Comparison of ENCODE assay signal across 22 mouse cellular contexts in the genomic region with DNA sequence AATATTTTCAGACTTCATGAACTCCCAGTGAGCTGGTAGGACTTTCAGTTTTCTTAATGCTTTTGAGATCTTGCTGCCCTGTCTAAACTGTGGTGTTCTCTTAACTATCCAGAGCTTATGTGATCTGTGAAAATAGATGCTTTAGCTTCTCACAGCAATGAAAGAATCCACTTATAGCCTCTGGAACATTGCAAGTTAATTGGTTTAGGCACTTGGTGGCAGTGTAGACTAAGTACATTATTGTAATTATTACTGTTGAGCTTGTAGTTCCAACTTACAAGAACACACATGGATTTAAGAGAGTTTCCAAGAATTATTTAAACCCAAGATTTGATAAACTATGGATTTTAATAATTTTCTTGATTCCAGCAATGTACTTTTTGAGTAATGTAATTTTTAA.
A peak's percentile ranks its signal among the peaks of the same experiment; 100 is the strongest.
DNase-seq lines count a peak whose midpoint lies in the region; ATAC-seq and TF ChIP-seq lines count a peak whose summit lies in the region.
"Had no signal": no experiment of that assay in that cellular context is flagged by ENCODE, and none has a peak within 500 bp of the region (broad histone marks: within the 10 kb centered on the region; RNA-seq: fewer than 3 reads in every experiment).

No protein-coding gene starts in this region.

- H3K4me2 ChIP-seq in hindbrain, postnatal 0 days (ENCODE audit: low read depth, low read length): no peak overlapping the region
- H3K4me2 ChIP-seq in lung, postnatal 0 days (replicated peaks; ENCODE audit: low read depth, low read length): no peak overlapping the region
- H3K4me2 ChIP-seq: forebrain, embryonic 15.5 days; heart, embryonic 12.5 days; hindbrain, embryonic 15.5 days; limb, embryonic 12.5 days; liver, embryonic 12.5 days; lung, embryonic 15.5 days; midbrain, embryonic 13.5 days; neural tube, embryonic 15.5 days; stomach, embryonic 15.5 days had no signal

- peak; percentile 46 for TF ChIP-seq CTCF in hindbrain, postnatal 0 days (IDR thresholded peaks at IDR 0.05; ENCODE audit: low read depth)
- no peak for TF ChIP-seq CTCF in lung, postnatal 0 days (IDR thresholded peaks at IDR 0.05)
- no peak for TF ChIP-seq CTCF in lung, adult 2 months (IDR thresholded peaks at IDR 0.05; ENCODE audit: insufficient read depth, low read length)
- TF ChIP-seq CTCF in brain, embryonic 14.5 days (IDR thresholded peaks at IDR 0.05; ENCODE audit: borderline replicate concordance, extremely low read depth, insufficient read depth, insufficient read length): no peak

- peak; percentile 1 for DNase-seq in embryo, embryonic 11 days
- DNase-seq in embryo, embryonic 10 days (ENCODE audit: low spot score): no peak
- peak; percentile 41 for DNase-seq in hindbrain, postnatal 0 days (ENCODE audit: low spot score)
- DNase-seq in hindbrain, embryonic 10.5 days (ENCODE audit: low spot score): no peak
- DNase-seq in lung, postnatal 0 days (ENCODE audit: low spot score): peak; percentile 7
- no peak for DNase-seq in lung, adult 2 months
- peak; percentile 63 for DNase-seq in brain, embryonic 14.5 days (ENCODE audit: low read depth)
- no peak for DNase-seq in ovary, adult 18-20 months (ENCODE audit: low spot score)
- DNase-seq: adrenal gland, adult 2 months; kidney, adult 18-20 months; kidney, postnatal 14 days; thymus, postnatal 14 days had no signal

- no peaks in the 10 kb centered on the region for H3K27me3 ChIP-seq in hindbrain, postnatal 0 days (ENCODE audit: insufficient read depth, low read length)
- no peaks in the 10 kb centered on the region for H3K27me3 ChIP-seq in hindbrain, embryonic 10.5 days (ENCODE audit: insufficient read depth, poor library complexity, severe bottlenecking)
- H3K27me3 ChIP-seq in lung, postnatal 0 days (replicated peaks; ENCODE audit: insufficient read depth, low read length): no peaks in the 10 kb centered on the region
- H3K27me3 ChIP-seq: CH12.LX; forebrain, embryonic 15.5 days; heart, embryonic 12.5 days; hindbrain, embryonic 15.5 days; limb, embryonic 12.5 days; liver, embryonic 12.5 days; lung, embryonic 15.5 days; midbrain, embryonic 13.5 days; neural tube, embryonic 15.5 days; stomach, embryonic 15.5 days had no signal

- H3K4me3 ChIP-seq in hindbrain, postnatal 0 days (ENCODE audit: low read length): no peak overlapping the region
- no peak overlapping the region for H3K4me3 ChIP-seq in hindbrain, embryonic 10.5 days
- H3K4me3 ChIP-seq in lung, postnatal 0 days (ENCODE audit: low read depth, low read length): no peak overlapping the region
- H3K4me3 ChIP-seq in lung, adult 2 months (replicated peaks; ENCODE audit: extremely low read depth, low read depth, low read length): no peak overlapping the region
- H3K4me3 ChIP-seq: forebrain, embryonic 15.5 days; heart, embryonic 12.5 days; hindbrain, embryonic 15.5 days; limb, embryonic 12.5 days; liver, embryonic 12.5 days; lung, embryonic 15.5 days; midbrain, embryonic 13.5 days; neural tube, embryonic 15.5 days; stomach, embryonic 15.5 days had no signal

- H3K27ac ChIP-seq in hindbrain, postnatal 0 days: no peak overlapping the region
- no peak overlapping the region for H3K27ac ChIP-seq in hindbrain, embryonic 10.5 days
- no peak overlapping the region for H3K27ac ChIP-seq in lung, postnatal 0 days (ENCODE audit: low read length)
- H3K27ac ChIP-seq: forebrain, embryonic 15.5 days; hindbrain, embryonic 15.5 days; limb, embryonic 12.5 days; liver, embryonic 12.5 days; lung, embryonic 15.5 days; midbrain, embryonic 13.5 days; neural tube, embryonic 15.5 days; stomach, embryonic 15.5 days had no signal

- no peaks in the 10 kb centered on the region for H3K4me1 ChIP-seq in hindbrain, postnatal 0 days (ENCODE audit: insufficient read depth, low read length)
- H3K4me1 ChIP-seq in hindbrain, embryonic 10.5 days (replicated peaks): no peaks in the 10 kb centered on the region
- no peaks in the 10 kb centered on the region for H3K4me1 ChIP-seq in lung, postnatal 0 days (ENCODE audit: insufficient read depth, low read depth, low read length)
- H3K4me1 ChIP-seq in lung, adult 2 months (ENCODE audit: control insufficient read depth, insufficient read depth, low read length): no peaks in the 10 kb centered on the region
- H3K4me1 ChIP-seq: forebrain, embryonic 15.5 days; heart, embryonic 12.5 days; hindbrain, embryonic 15.5 days; limb, embryonic 12.5 days; liver, embryonic 12.5 days; lung, embryonic 15.5 days; midbrain, embryonic 13.5 days; neural tube, embryonic 15.5 days; stomach, embryonic 15.5 days had no signal

- no peak overlapping the region for H3K9ac ChIP-seq in hindbrain, postnatal 0 days (replicated peaks; ENCODE audit: low read length)
- H3K9ac ChIP-seq in lung, postnatal 0 days (replicated peaks; ENCODE audit: low read depth): no peak overlapping the region
- H3K9ac ChIP-seq: forebrain, embryonic 15.5 days; heart, embryonic 12.5 days; hindbrain, embryonic 15.5 days; limb, embryonic 12.5 days; liver, embryonic 12.5 days; lung, embryonic 15.5 days; midbrain, embryonic 13.5 days; neural tube, embryonic 15.5 days; stomach, embryonic 15.5 days had no signal

- no peak for TF ChIP-seq POLR2A in lung, adult 2 months (IDR thresholded peaks at IDR 0.05; ENCODE audit: borderline replicate concordance, extremely low read depth, low read depth, low read length)
- no peak for TF ChIP-seq POLR2A in brain, embryonic 14.5 days (IDR thresholded peaks at IDR 0.05; ENCODE audit: borderline replicate concordance, extremely low read depth, insufficient read depth, insufficient read length, poor library complexity, severe bottlenecking)

- ATAC-seq in hindbrain, postnatal 0 days: no peak
- no peak for ATAC-seq in lung, postnatal 0 days
- ATAC-seq: forebrain, embryonic 15.5 days; liver, embryonic 12.5 days; midbrain, embryonic 13.5 days had no signal

- H3K36me3 ChIP-seq in hindbrain, postnatal 0 days (ENCODE audit: insufficient read depth, low read length): no peaks in the 10 kb centered on the region
- H3K36me3 ChIP-seq in hindbrain, embryonic 10.5 days: no peaks in the 10 kb centered on the region
- no peaks in the 10 kb centered on the region for H3K36me3 ChIP-seq in lung, postnatal 0 days (ENCODE audit: insufficient read depth, low read length)
- H3K36me3 ChIP-seq: forebrain, embryonic 15.5 days; heart, embryonic 12.5 days; hindbrain, embryonic 15.5 days; limb, embryonic 12.5 days; liver, embryonic 12.5 days; lung, embryonic 15.5 days; midbrain, embryonic 13.5 days; neural tube, embryonic 15.5 days; stomach, embryonic 15.5 days had no signal

- no peak for TF ChIP-seq EP300 in lung, postnatal 0 days (IDR thresholded peaks at IDR 0.05)

- no peaks in the 10 kb centered on the region for H3K9me3 ChIP-seq in hindbrain, postnatal 0 days (ENCODE audit: low read length)
- no peaks in the 10 kb centered on the region for H3K9me3 ChIP-seq in hindbrain, embryonic 10.5 days
- H3K9me3 ChIP-seq in lung, postnatal 0 days (ENCODE audit: low read length): no peaks in the 10 kb centered on the region
- H3K9me3 ChIP-seq: forebrain, embryonic 15.5 days; heart, embryonic 12.5 days; hindbrain, embryonic 15.5 days; limb, embryonic 12.5 days; liver, embryonic 12.5 days; lung, embryonic 15.5 days; midbrain, embryonic 13.5 days; neural tube, embryonic 15.5 days; stomach, embryonic 15.5 days had no signal

Comparison
In these comparisons a context has a peak if more than half of its experiments do, and no peak if none do; other contexts are left out.
1. DNase-seq: peak in embryo, embryonic 11 days (single experiment), hindbrain, postnatal 0 days (single experiment), lung, postnatal 0 days (single experiment) and brain, embryonic 14.5 days (single experiment); none in embryo, embryonic 10 days (single experiment), hindbrain, embryonic 10.5 days (single experiment), lung, adult 2 months (single experiment) and ovary, adult 18-20 months (single experiment).